Mouse (Mus musculus): ENCODE measurements around the gene Ddhd1. TPM values are rescaled to one million over a fixed set of nuclear protein-coding genes. Genes with fewer than 3 reads are reported as not detected.

The Ddhd1 gene
- polyA plus RNA-seq, 1 experiment: 18.2 TPM

GRCm38 (mm10) chr14:45668325-45668724 is 10.4 kb upstream of the Ddhd1 start:
- H3K4me3 ChIP-seq (ENCODE audit: insufficient read depth, low read length): no peak overlapping the region
- TF ChIP-seq POLR2A (IDR thresholded peaks at IDR 0.05; ENCODE audit: borderline replicate concordance, low read depth, low read length) (no peak), CTCF (IDR thresholded peaks at IDR 0.05; ENCODE audit: low read depth, low read length) (no peak)
- H3K4me1 ChIP-seq (ENCODE audit: control insufficient read depth, insufficient read depth, low read length): peaks cover 13% of the 10 kb centered on the region
- H3K27ac ChIP-seq (ENCODE audit: insufficient read depth, low read depth, low read length): no peak overlapping the region

- TF ChIP-seq CTCF (IDR thresholded peaks at IDR 0.05; ENCODE audit: low read depth, low read length): no peak
- no peak for TF ChIP-seq POLR2A (IDR thresholded peaks at IDR 0.05; ENCODE audit: borderline replicate concordance, low read depth, low read length)
- Histone ChIP-seq H3K27ac (ENCODE audit: insufficient read depth, low read depth, low read length) (peak overlapping the region; percentile 75), H3K4me3 (ENCODE audit: insufficient read depth, low read length) (0 out of 2 replicates have a peak overlapping the region, but pooled peaks have one; percentile 5)
Measured at GRCm38 (mm10) chr14:45667231-45667630, 9.3 kb upstream of the Ddhd1 start.

DNA sequence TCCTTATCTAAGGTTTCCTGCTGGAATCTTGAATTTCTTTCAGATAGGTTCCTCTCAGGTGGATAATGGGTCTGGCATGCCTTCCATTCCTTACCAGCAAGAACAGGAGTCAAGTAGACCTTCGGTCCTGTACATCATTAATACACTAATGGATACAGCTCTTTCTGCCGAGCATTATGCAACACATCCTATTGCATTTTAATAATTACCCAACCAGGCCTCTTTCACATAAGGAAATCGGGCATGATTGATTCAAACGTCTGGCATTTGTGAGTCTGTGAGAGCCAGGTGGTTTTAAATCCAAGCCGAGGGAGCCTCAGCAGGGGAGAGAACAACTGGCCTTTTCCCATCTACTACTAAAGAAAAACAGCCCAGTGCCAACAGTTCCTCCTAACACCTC is 3.6 kb upstream of the Ddhd1 start:
- Histone ChIP-seq H3K4me3 (ENCODE audit: insufficient read depth, low read length) (no peak overlapping the region), H3K27ac (ENCODE audit: insufficient read depth, low read depth, low read length) (no peak overlapping the region), H3K4me1 (ENCODE audit: control insufficient read depth, insufficient read depth, low read length) (peaks cover 21% of the 10 kb centered on the region)
- TF ChIP-seq CTCF (IDR thresholded peaks at IDR 0.05; ENCODE audit: low read depth, low read length) (no peak), POLR2A (IDR thresholded peaks at IDR 0.05; ENCODE audit: borderline replicate concordance, low read depth, low read length) (no peak)

More at GRCm38 (mm10) chr14:45667231-45667630, 9.3 kb upstream of the Ddhd1 start:
- peaks cover 13% of the 10 kb centered on the region for H3K4me1 ChIP-seq (ENCODE audit: control insufficient read depth, insufficient read depth, low read length)

- no peak overlapping the region for H3K4me3 ChIP-seq (ENCODE audit: insufficient read depth, low read length)
- TF ChIP-seq POLR2A (IDR thresholded peaks at IDR 0.05; ENCODE audit: borderline replicate concordance, low read depth, low read length) (no peak), CTCF (IDR thresholded peaks at IDR 0.05; ENCODE audit: low read depth, low read length) (no peak)
- H3K4me1 ChIP-seq (ENCODE audit: control insufficient read depth, insufficient read depth, low read length): peaks cover 21% of the 10 kb centered on the region
- no peak overlapping the region for H3K27ac ChIP-seq (ENCODE audit: insufficient read depth, low read depth, low read length)
Measured at GRCm38 (mm10) chr14:45660315-45660714, 2.4 kb upstream of the Ddhd1 start.

GRCm38 (mm10) chr14:45656831-45657640 is 907 bp downstream of the Ddhd1 start:
- H3K4me3 ChIP-seq (ENCODE audit: insufficient read depth, low read length): peak overlapping the region; percentile 95
- H3K4me1 ChIP-seq (ENCODE audit: control insufficient read depth, insufficient read depth, low read length): peaks cover 33% of the 10 kb centered on the region
- H3K27ac ChIP-seq (ENCODE audit: insufficient read depth, low read depth, low read length): no peak overlapping the region
- TF ChIP-seq CTCF (IDR thresholded peaks at IDR 0.05; ENCODE audit: low read depth, low read length): no peak
- TF ChIP-seq POLR2A (IDR thresholded peaks at IDR 0.05; ENCODE audit: borderline replicate concordance, low read depth, low read length): no peak

- Histone ChIP-seq H3K4me1 (ENCODE audit: control insufficient read depth, insufficient read depth, low read length) (peaks cover 32% of the 10 kb centered on the region), H3K4me3 (ENCODE audit: insufficient read depth, low read length) (no peak overlapping the region), H3K27ac (ENCODE audit: insufficient read depth, low read depth, low read length) (no peak overlapping the region)
- TF ChIP-seq CTCF (IDR thresholded peaks at IDR 0.05; ENCODE audit: low read depth, low read length) (no peak), POLR2A (IDR thresholded peaks at IDR 0.05; ENCODE audit: borderline replicate concordance, low read depth, low read length) (no peak)
Measured at GRCm38 (mm10) chr14:45654876-45655416, 3.0 kb downstream of the Ddhd1 start.

DNA sequence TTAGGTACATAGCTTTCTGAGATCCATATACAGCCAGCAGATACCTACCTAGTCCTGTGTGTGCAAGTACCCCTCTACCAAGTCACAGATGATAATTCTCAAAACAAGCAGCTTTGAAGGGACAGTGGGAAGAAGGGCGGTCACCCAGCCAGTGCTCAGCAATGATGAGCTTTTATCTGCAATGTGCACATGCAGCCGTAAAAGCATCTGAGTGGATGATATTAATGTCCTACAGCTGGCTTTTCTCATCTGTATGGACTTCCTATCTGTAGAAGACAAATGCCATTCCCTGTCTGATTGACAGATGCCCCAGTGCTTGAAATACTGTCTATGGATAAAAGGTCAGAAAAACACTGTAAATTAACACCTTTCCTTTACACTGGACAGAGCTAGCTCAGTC is 4.2 kb downstream of the Ddhd1 start:
- no peak overlapping the region for H3K27ac ChIP-seq (ENCODE audit: insufficient read depth, low read depth, low read length)
- no peak for TF ChIP-seq POLR2A (IDR thresholded peaks at IDR 0.05; ENCODE audit: borderline replicate concordance, low read depth, low read length)
- no peak for TF ChIP-seq CTCF (IDR thresholded peaks at IDR 0.05; ENCODE audit: low read depth, low read length)
- H3K4me3 ChIP-seq (ENCODE audit: insufficient read depth, low read length): no peak overlapping the region
- H3K4me1 ChIP-seq (ENCODE audit: control insufficient read depth, insufficient read depth, low read length): peaks cover 25% of the 10 kb centered on the region

DNA sequence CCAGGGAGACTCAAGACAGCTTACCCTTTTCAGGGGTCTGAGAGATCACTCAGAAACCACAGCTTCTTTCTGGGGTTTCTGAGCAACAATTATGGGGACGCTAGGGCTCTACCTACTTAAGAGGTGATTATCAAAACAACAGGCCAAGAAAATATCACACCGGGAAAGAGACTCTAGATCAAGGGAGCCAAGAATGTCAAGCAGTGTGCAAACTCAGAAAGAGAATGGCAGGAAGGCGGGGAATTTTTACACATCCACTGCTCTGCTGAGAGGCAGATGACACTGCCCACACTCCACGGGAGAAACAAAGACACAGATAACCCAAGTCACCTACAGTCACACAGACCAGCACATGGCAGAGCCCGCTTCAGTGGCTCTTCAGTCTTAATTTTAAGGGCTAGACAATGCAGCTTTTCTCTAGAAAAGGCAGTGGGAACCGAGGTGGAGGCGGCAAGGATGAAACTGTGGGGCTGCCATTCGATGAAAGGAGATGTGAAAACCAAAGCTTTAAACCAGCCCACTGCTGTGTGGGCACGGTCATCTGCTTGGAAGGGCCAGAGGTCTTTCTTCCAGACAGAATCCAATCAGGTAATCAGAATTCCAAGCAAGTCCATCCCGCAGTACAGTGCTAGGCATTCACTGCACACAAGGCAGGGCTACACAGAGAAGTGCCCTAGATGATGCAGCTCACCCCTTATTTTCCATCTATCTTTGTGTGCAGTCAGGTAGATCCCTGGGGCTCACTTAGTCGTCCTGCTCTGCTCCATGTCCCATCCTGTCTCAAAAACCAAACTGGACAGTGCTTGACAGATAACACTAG is 8.7 kb downstream of the Ddhd1 start:
- no peak for TF ChIP-seq POLR2A (IDR thresholded peaks at IDR 0.05; ENCODE audit: borderline replicate concordance, low read depth, low read length)
- no peak for TF ChIP-seq CTCF (IDR thresholded peaks at IDR 0.05; ENCODE audit: low read depth, low read length)
- Histone ChIP-seq H3K27ac (ENCODE audit: insufficient read depth, low read depth, low read length) (no peak overlapping the region), H3K4me1 (ENCODE audit: control insufficient read depth, insufficient read depth, low read length) (peaks cover 17% of the 10 kb centered on the region), H3K4me3 (ENCODE audit: insufficient read depth, low read length) (no peak overlapping the region)

DNA sequence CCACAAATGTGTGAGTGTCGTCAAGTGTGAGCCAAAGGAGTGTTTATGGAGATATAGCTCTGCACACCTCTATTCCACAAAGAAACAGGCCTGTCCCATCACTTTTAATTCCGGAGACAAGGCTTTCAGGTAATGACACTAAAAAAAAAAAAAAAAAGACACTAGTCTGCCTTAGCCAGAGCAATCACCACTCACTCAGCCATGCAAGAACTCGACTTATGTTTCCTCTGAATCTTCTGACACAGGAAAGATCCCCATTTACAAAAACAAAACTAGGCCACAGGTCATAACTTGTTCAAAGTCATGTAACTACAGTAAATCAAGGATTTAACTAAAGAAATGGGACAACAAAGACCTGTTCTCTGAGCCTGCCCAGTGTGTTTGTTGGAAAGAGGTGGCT is 9.8 kb downstream of the Ddhd1 start:
- no peak for TF ChIP-seq POLR2A (IDR thresholded peaks at IDR 0.05; ENCODE audit: borderline replicate concordance, low read depth, low read length)
- no peak for TF ChIP-seq CTCF (IDR thresholded peaks at IDR 0.05; ENCODE audit: low read depth, low read length)
- H3K4me1 ChIP-seq (ENCODE audit: control insufficient read depth, insufficient read depth, low read length): peaks cover 17% of the 10 kb centered on the region
- no peak overlapping the region for H3K27ac ChIP-seq (ENCODE audit: insufficient read depth, low read depth, low read length)
- no peak overlapping the region for H3K4me3 ChIP-seq (ENCODE audit: insufficient read depth, low read length)

Data from bone marrow macrophage, adult 2 months (primary cell).